22 mouse cellular contexts compared by ENCODE assay signal in the genomic region with DNA sequence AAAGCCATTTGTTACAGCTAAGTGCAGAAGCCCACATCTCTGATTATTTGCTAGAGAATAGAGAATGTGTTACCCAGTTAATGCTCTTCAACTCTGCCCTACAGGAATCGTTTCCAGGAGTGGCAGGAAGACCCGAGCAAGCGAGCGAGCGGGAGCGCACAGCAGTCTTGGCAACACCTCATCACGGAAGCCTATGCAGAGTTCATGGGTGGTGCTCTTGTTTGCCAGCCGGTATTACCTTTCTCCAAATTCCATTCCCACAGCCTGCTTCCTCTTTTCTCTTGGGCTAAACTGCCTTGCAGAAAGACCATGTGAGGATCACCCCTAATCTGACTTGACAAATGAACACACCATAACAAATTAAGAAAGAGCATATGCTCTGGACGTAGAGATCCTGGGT.
DNase-seq lines count a peak whose midpoint lies in the region; ATAC-seq and TF ChIP-seq lines count a peak whose summit lies in the region.
"Had no signal": no experiment of that assay in that cellular context is flagged by ENCODE, and none has a peak within 500 bp of the region (broad histone marks: within the 10 kb centered on the region; RNA-seq: fewer than 3 reads in every experiment).

No protein-coding gene starts in this region.

- ATAC-seq in granulocyte monocyte progenitor cell, adult 5-6 weeks (replicated peaks; ENCODE audit: poor library complexity, severe bottlenecking), result peak; percentile 33
- no peak for ATAC-seq in hindbrain, embryonic 14.5 days (ENCODE audit: low FRiP score)
- ATAC-seq in stomach, postnatal 0 days (ENCODE audit: low FRiP score, low TSS enrichment), result no peak
- ATAC-seq: forebrain, embryonic 15.5 days; hindbrain, postnatal 0 days; intestine, embryonic 16.5 days had no signal

- no peaks in the 10 kb centered on the region for H3K27me3 ChIP-seq in hindbrain, embryonic 14.5 days (ENCODE audit: control insufficient read depth, insufficient read depth, low read length)
- H3K27me3 ChIP-seq in thymus, adult 2 months (ENCODE audit: control insufficient read depth, insufficient read depth, low read length), result no peaks in the 10 kb centered on the region
- no peaks in the 10 kb centered on the region for H3K27me3 ChIP-seq in stomach, postnatal 0 days (ENCODE audit: control insufficient read depth, insufficient read depth, low read length)
- H3K27me3 ChIP-seq: embryonic facial prominence, embryonic 13.5 days; forebrain, embryonic 15.5 days; hindbrain, embryonic 13.5 days had no signal

- TF ChIP-seq EP300 in stomach, postnatal 0 days (optimal IDR thresholded peaks at IDR 0.05), result no peak

- H3K36me3 ChIP-seq in hindbrain, embryonic 14.5 days (replicated peaks; ENCODE audit: control insufficient read depth, insufficient read depth), result no peaks in the 10 kb centered on the region
- H3K36me3 ChIP-seq in thymus, adult 2 months (ENCODE audit: control insufficient read depth, insufficient read depth, low read length), result no peaks in the 10 kb centered on the region
- no peaks in the 10 kb centered on the region for H3K36me3 ChIP-seq in stomach, postnatal 0 days (ENCODE audit: control insufficient read depth, insufficient read depth, low read length)
- H3K36me3 ChIP-seq: embryonic facial prominence, embryonic 13.5 days; forebrain, embryonic 12.5 days; forebrain, embryonic 15.5 days; hindbrain, embryonic 10.5 days; hindbrain, embryonic 13.5 days had no signal

- H3K27ac ChIP-seq in hindbrain, embryonic 14.5 days, result no peak overlapping the region
- no peak overlapping the region for H3K27ac ChIP-seq in thymus, adult 2 months (ENCODE audit: control insufficient read depth, insufficient read depth, low read length)
- H3K27ac ChIP-seq in stomach, postnatal 0 days (replicated peaks), result no peak overlapping the region
- H3K27ac ChIP-seq: embryonic facial prominence, embryonic 13.5 days; forebrain, embryonic 12.5 days; forebrain, embryonic 15.5 days; hindbrain, embryonic 10.5 days; hindbrain, embryonic 13.5 days; hindbrain, postnatal 0 days had no signal

- no peak overlapping the region for H3K4me2 ChIP-seq in hindbrain, embryonic 14.5 days (replicated peaks)
- no peak overlapping the region for H3K4me2 ChIP-seq in stomach, postnatal 0 days (replicated peaks; ENCODE audit: low read depth)
- H3K4me2 ChIP-seq: embryonic facial prominence, embryonic 13.5 days; forebrain, embryonic 12.5 days; forebrain, embryonic 15.5 days; heart, embryonic 11.5 days; hindbrain, embryonic 13.5 days had no signal

- peaks cover 9% of the 10 kb centered on the region for H3K4me1 ChIP-seq in hindbrain, embryonic 14.5 days (replicated peaks; ENCODE audit: control insufficient read depth, insufficient read depth, low read length)
- H3K4me1 ChIP-seq in thymus, adult 2 months (replicated peaks; ENCODE audit: control insufficient read depth, insufficient read depth, low read length), result peaks cover 3% of the 10 kb centered on the region; the same call in 1 of the 2 replicates
- no peaks in the 10 kb centered on the region for H3K4me1 ChIP-seq in stomach, postnatal 0 days (replicated peaks; ENCODE audit: control insufficient read depth, insufficient read depth)

- H3K4me3 ChIP-seq in hindbrain, embryonic 14.5 days (replicated peaks; ENCODE audit: low read length), result no peak overlapping the region
- H3K4me3 ChIP-seq in thymus, adult 2 months (ENCODE audit: control insufficient read depth, insufficient read depth, low read length), result no peak overlapping the region
- H3K4me3 ChIP-seq in stomach, postnatal 0 days (ENCODE audit: low read depth, low read length), result no peak overlapping the region
- H3K4me3 ChIP-seq: embryonic facial prominence, embryonic 13.5 days; erythroblast, embryonic 14.5 days; forebrain, embryonic 12.5 days; forebrain, embryonic 15.5 days; hindbrain, embryonic 10.5 days; hindbrain, embryonic 13.5 days had no signal

- no peaks in the 10 kb centered on the region for H3K9me3 ChIP-seq in hindbrain, embryonic 14.5 days (ENCODE audit: control insufficient read depth, low read length)
- no peaks in the 10 kb centered on the region for H3K9me3 ChIP-seq in stomach, postnatal 0 days (ENCODE audit: control insufficient read depth, low read length)
- H3K9me3 ChIP-seq: embryonic facial prominence, embryonic 13.5 days; forebrain, embryonic 12.5 days; forebrain, embryonic 15.5 days; hindbrain, embryonic 10.5 days; hindbrain, embryonic 13.5 days had no signal

- 88% methylated on average over 9 of the region's 9 CpGs for WGBS in hindbrain, embryonic 14.5 days
- WGBS in thymus, adult 2 months, result 95% methylated on average over 9 of the region's 9 CpGs
- WGBS in stomach, postnatal 0 days, result 79% methylated on average over 9 of the region's 9 CpGs

- no peak for TF ChIP-seq POLR2A in brain, embryonic 14.5 days (IDR thresholded peaks at IDR 0.05; ENCODE audit: borderline replicate concordance, extremely low read depth, insufficient read depth, insufficient read length, poor library complexity, severe bottlenecking)
- TF ChIP-seq POLR2A in thymus, adult 2 months (IDR thresholded peaks at IDR 0.05; ENCODE audit: control insufficient read depth, extremely low read depth, insufficient read depth, low read length, poor library complexity), result no peak

- no peak for TF ChIP-seq CTCF in brain, embryonic 14.5 days (IDR thresholded peaks at IDR 0.05; ENCODE audit: borderline replicate concordance, extremely low read depth, insufficient read depth, insufficient read length)
- no peak for TF ChIP-seq CTCF in thymus, adult 2 months (IDR thresholded peaks at IDR 0.05; ENCODE audit: borderline replicate concordance, control insufficient read depth, extremely low read depth, insufficient read depth, low read length, poor library complexity)
- TF ChIP-seq CTCF in stomach, postnatal 0 days (IDR thresholded peaks at IDR 0.05; ENCODE audit: low read depth), result no peak

- peak; percentile 55 for DNase-seq in adipocyte (ENCODE audit: low spot score)
- peak; percentile 57 for DNase-seq in brain, embryonic 14.5 days (ENCODE audit: low read depth)
- no peak for DNase-seq in hindbrain, embryonic 14.5 days (ENCODE audit: low spot score)
- DNase-seq in thymus, adult 2 months, result no peak
- DNase-seq in stomach, postnatal 0 days (ENCODE audit: low spot score), result no peak
- DNase-seq: adrenal gland, adult 8-10 months; adrenal gland, postnatal 36 days; cerebellum, adult 11-12 months; cerebellum, adult 8-10 months; cerebellum, postnatal 10 days; gastrocnemius, postnatal 25 days; heart, postnatal 36 days had no signal

- H3K9ac ChIP-seq in hindbrain, embryonic 14.5 days, result no peak overlapping the region
- no peak overlapping the region for H3K9ac ChIP-seq in stomach, postnatal 0 days (ENCODE audit: low read length)
- H3K9ac ChIP-seq: embryonic facial prominence, embryonic 13.5 days; forebrain, embryonic 12.5 days; forebrain, embryonic 15.5 days; hindbrain, embryonic 13.5 days had no signal

Comparison
In these comparisons a context has a peak if more than half of its experiments do, and no peak if none do; other contexts are left out.
1. DNase-seq: peak in adipocyte (single experiment) and brain, embryonic 14.5 days (single experiment); none in hindbrain, embryonic 14.5 days (single experiment), thymus, adult 2 months (single experiment) and stomach, postnatal 0 days (single experiment).